In genomic region chr4:47143849-47144248, GRCm38 (mm10) we compare ENCODE assay signal across 17 mouse cellular contexts. TPM values are rescaled to one million over a fixed set of nuclear protein-coding genes. Genes with fewer than 3 reads are reported as not detected.
"Had no signal": no experiment of that assay in that cellular context is flagged by ENCODE, and none has a peak within 500 bp of the region (broad histone marks: within the 10 kb centered on the region; RNA-seq: fewer than 3 reads in every experiment).

No protein-coding gene starts in this region.

- H3K9ac ChIP-seq: lung, embryonic 14.5 days; midbrain, embryonic 12.5 days; neural tube, embryonic 12.5 days had no signal

- H3K4me3 ChIP-seq: midbrain, embryonic 10.5 days; midbrain, embryonic 12.5 days; myocyte; neural tube, embryonic 12.5 days had no signal

- H3K27me3 ChIP-seq: neural tube, embryonic 12.5 days had no signal

- H3K4me2 ChIP-seq: lung, embryonic 14.5 days; midbrain, embryonic 12.5 days; neural tube, embryonic 12.5 days had no signal

- H3K36me3 ChIP-seq: midbrain, embryonic 10.5 days; midbrain, embryonic 12.5 days; neural tube, embryonic 12.5 days had no signal

- ATAC-seq: midbrain, embryonic 16.5 days had no signal

- DNase-seq: lung, adult 18-20 months; lung, embryonic 14.5 days; lung, postnatal 10 days; midbrain, embryonic 14.5 days; retina, postnatal 1 day; right cerebral cortex, adult 18-20 months; right cerebral cortex, postnatal 25 days; right cerebral cortex, postnatal 4 days; spleen, adult 18-20 months; thymus, adult 18-20 months; thymus, postnatal 14 days; thymus, postnatal 36 days had no signal

- H3K9me3 ChIP-seq: midbrain, embryonic 10.5 days; midbrain, embryonic 12.5 days; neural tube, embryonic 12.5 days had no signal

- H3K27ac ChIP-seq: midbrain, embryonic 10.5 days; midbrain, embryonic 12.5 days; neural tube, embryonic 12.5 days had no signal

RNA-seq across cellular contexts. Expression of gene Galnt12, which starts 52.1 kb away (rescaled TPM):
- polyA plus RNA-seq: myocyte had no signal
